Mouse (Mus musculus): ENCODE data around the gene Cdk6. TPM values are rescaled to one million over a fixed set of nuclear protein-coding genes. Genes with fewer than 3 reads are reported as not detected.
A peak's percentile ranks its signal among the peaks of the same experiment; 100 is the strongest.
"Not testable (repeated sequence)": the region's sequence is repeated elsewhere in the genome, so short reads cannot be mapped to it uniquely, and the experiment has no call there.

The Cdk6 gene
- polyA plus RNA-seq, 1 experiment: 4.7 TPM

- Histone ChIP-seq H3K4me3 (ENCODE audit: insufficient read depth, low read depth, low read length) (no peak overlapping the region), H3K4me1 (ENCODE audit: control insufficient read depth, insufficient read depth, insufficient read length, low read length) (no peaks in the 10 kb centered on the region), H3K27ac (replicated peaks; ENCODE audit: low read depth, low read length) (no peak overlapping the region)
These were observed 66.6 kb downstream of the Cdk6 start for GRCm38 (mm10) chr5:3407926-3408325.

GRCm38 (mm10) chr5:3418183-3418582 is 76.9 kb downstream of the Cdk6 start:
- not testable (repeated sequence) for H3K27ac ChIP-seq (replicated peaks; ENCODE audit: low read depth, low read length); H3K4me1 ChIP-seq (ENCODE audit: control insufficient read depth, insufficient read depth, insufficient read length, low read length); H3K4me3 ChIP-seq (ENCODE audit: insufficient read depth, low read depth, low read length)

- Histone ChIP-seq H3K4me3 (ENCODE audit: insufficient read depth, low read depth, low read length) (no peak overlapping the region), H3K27ac (replicated peaks; ENCODE audit: low read depth, low read length) (peak overlapping the region; percentile 54), H3K4me1 (ENCODE audit: control insufficient read depth, insufficient read depth, insufficient read length, low read length) (no peaks in the 10 kb centered on the region; the same call in 1 of the 2 replicates)
These were observed 79.0 kb downstream of the Cdk6 start for GRCm38 (mm10) chr5:3420094-3420831.

GRCm38 (mm10) chr5:3420832-3421228 is 79.5 kb downstream of the Cdk6 start:
- H3K27ac ChIP-seq (replicated peaks; ENCODE audit: low read depth, low read length): peak overlapping the region; percentile 60
- H3K4me1 ChIP-seq (ENCODE audit: control insufficient read depth, insufficient read depth, insufficient read length, low read length): no peaks in the 10 kb centered on the region; the same call in 1 of the 2 replicates
- H3K4me3 ChIP-seq (ENCODE audit: insufficient read depth, low read depth, low read length): no peak overlapping the region

- H3K27ac ChIP-seq (replicated peaks; ENCODE audit: low read depth, low read length): peak overlapping the region; percentile 74
- peak overlapping the region; percentile 49 for H3K4me3 ChIP-seq (ENCODE audit: insufficient read depth, low read depth, low read length)
- not testable (repeated sequence) for H3K4me1 ChIP-seq (ENCODE audit: control insufficient read depth, insufficient read depth, insufficient read length, low read length)
These were observed 91.9 kb downstream of the Cdk6 start for GRCm38 (mm10) chr5:3433131-3433700.

GRCm38 (mm10) chr5:3434105-3434504 is 92.8 kb downstream of the Cdk6 start:
- H3K27ac ChIP-seq (replicated peaks; ENCODE audit: low read depth, low read length); H3K4me1 ChIP-seq (ENCODE audit: control insufficient read depth, insufficient read depth, insufficient read length, low read length); H3K4me3 ChIP-seq (ENCODE audit: insufficient read depth, low read depth, low read length): not testable (repeated sequence)

- not testable (repeated sequence) for H3K4me1 ChIP-seq (ENCODE audit: control insufficient read depth, insufficient read depth, insufficient read length, low read length); H3K27ac ChIP-seq (replicated peaks; ENCODE audit: low read depth, low read length); H3K4me3 ChIP-seq (ENCODE audit: insufficient read depth, low read depth, low read length)
These were observed 97.2 kb downstream of the Cdk6 start for GRCm38 (mm10) chr5:3438453-3439003.

- not testable (repeated sequence) for H3K4me3 ChIP-seq (ENCODE audit: insufficient read depth, low read depth, low read length); H3K27ac ChIP-seq (replicated peaks; ENCODE audit: low read depth, low read length)
These were observed 98.1 kb downstream of the Cdk6 start for GRCm38 (mm10) chr5:3439386-3439785.

GRCm38 (mm10) chr5:3442524-3442923 is 101.2 kb downstream of the Cdk6 start:
- H3K4me3 ChIP-seq (ENCODE audit: insufficient read depth, low read depth, low read length); H3K4me1 ChIP-seq (ENCODE audit: control insufficient read depth, insufficient read depth, insufficient read length, low read length); H3K27ac ChIP-seq (replicated peaks; ENCODE audit: low read depth, low read length): not testable (repeated sequence)

More at GRCm38 (mm10) chr5:3439386-3439785, 98.1 kb downstream of the Cdk6 start:
- H3K4me1 ChIP-seq (ENCODE audit: control insufficient read depth, insufficient read depth, insufficient read length, low read length): not testable (repeated sequence)

GRCm38 (mm10) chr5:3451233-3451632 is 109.9 kb downstream of the Cdk6 start:
- not testable (repeated sequence) for H3K4me1 ChIP-seq (ENCODE audit: control insufficient read depth, insufficient read depth, insufficient read length, low read length); H3K27ac ChIP-seq (replicated peaks; ENCODE audit: low read depth, low read length); H3K4me3 ChIP-seq (ENCODE audit: insufficient read depth, low read depth, low read length)

GRCm38 (mm10) chr5:3453946-3454345 is 112.7 kb downstream of the Cdk6 start:
- not testable (repeated sequence) for H3K4me3 ChIP-seq (ENCODE audit: insufficient read depth, low read depth, low read length); H3K27ac ChIP-seq (replicated peaks; ENCODE audit: low read depth, low read length); H3K4me1 ChIP-seq (ENCODE audit: control insufficient read depth, insufficient read depth, insufficient read length, low read length)

GRCm38 (mm10) chr5:3460907-3461306 is 119.6 kb downstream of the Cdk6 start:
- Histone ChIP-seq H3K27ac (replicated peaks; ENCODE audit: low read depth, low read length) (no peak overlapping the region), H3K4me3 (ENCODE audit: insufficient read depth, low read depth, low read length) (no peak overlapping the region), H3K4me1 (ENCODE audit: control insufficient read depth, insufficient read depth, insufficient read length, low read length) (peaks cover 11% of the 10 kb centered on the region)

GRCm38 (mm10) chr5:3461401-3461800 is 120.1 kb downstream of the Cdk6 start:
- no peak overlapping the region for H3K27ac ChIP-seq (replicated peaks; ENCODE audit: low read depth, low read length)
- peaks cover 16% of the 10 kb centered on the region for H3K4me1 ChIP-seq (ENCODE audit: control insufficient read depth, insufficient read depth, insufficient read length, low read length)
- H3K4me3 ChIP-seq (ENCODE audit: insufficient read depth, low read depth, low read length): no peak overlapping the region

GRCm38 (mm10) chr5:3462897-3463757 is 121.8 kb downstream of the Cdk6 start:
- Histone ChIP-seq H3K4me1 (ENCODE audit: control insufficient read depth, insufficient read depth, insufficient read length, low read length) (peaks cover 16% of the 10 kb centered on the region), H3K27ac (replicated peaks; ENCODE audit: low read depth, low read length) (no peak overlapping the region), H3K4me3 (ENCODE audit: insufficient read depth, low read depth, low read length) (no peak overlapping the region)

GRCm38 (mm10) chr5:3463758-3464157 is 122.5 kb downstream of the Cdk6 start:
- no peak overlapping the region for H3K27ac ChIP-seq (replicated peaks; ENCODE audit: low read depth, low read length)

More at GRCm38 (mm10) chr5:3463758-3464157, 122.5 kb downstream of the Cdk6 start:
- Histone ChIP-seq H3K4me1 (ENCODE audit: control insufficient read depth, insufficient read depth, insufficient read length, low read length) (peaks cover 16% of the 10 kb centered on the region), H3K4me3 (ENCODE audit: insufficient read depth, low read depth, low read length) (no peak overlapping the region)
